Mouse (Mus musculus): ENCODE results near the gene Osr1.

Gene Osr1

GRCm38 (mm10) chr12:9584366-9585084, 14.6 kb downstream of the Osr1 start:
- ATAC-seq (ENCODE audit: insufficient number of reproducible peaks, low FRiP score, low TSS enrichment), result 0 out of 2 replicates have a peak, but pooled peaks have one; percentile 26

GRCm38 (mm10) chr12:9585085-9585453, 15.2 kb downstream of the Osr1 start:
- 0 out of 2 replicates have a peak, but pooled peaks have one; percentile 31 for ATAC-seq (ENCODE audit: insufficient number of reproducible peaks, low FRiP score, low TSS enrichment)

GRCm38 (mm10) chr12:9587732-9588131, 17.8 kb downstream of the Osr1 start:
- ATAC-seq (ENCODE audit: insufficient number of reproducible peaks, low FRiP score, low TSS enrichment), result no peak

GRCm38 (mm10) chr12:9589561-9590134, 19.7 kb downstream of the Osr1 start:
- ATAC-seq (ENCODE audit: insufficient number of reproducible peaks, low FRiP score, low TSS enrichment), result no peak

GRCm38 (mm10) chr12:9591141-9591540, 21.2 kb downstream of the Osr1 start:
- ATAC-seq (ENCODE audit: insufficient number of reproducible peaks, low FRiP score, low TSS enrichment), result no peak

GRCm38 (mm10) chr12:9598219-9598618, 28.3 kb downstream of the Osr1 start:
- no peak for ATAC-seq (ENCODE audit: insufficient number of reproducible peaks, low FRiP score, low TSS enrichment)

Measured in cerebellum, adult (tissue).